Mouse (Mus musculus) brain, embryonic 18.5 days (tissue): Measurements from ENCODE around the gene Glis1.
A peak's percentile ranks its signal among the peaks of the same experiment; 100 is the strongest.

Source experiments
- DNase-seq: peaks from one replicate; pipeline ENCODE4 v3.0.0-alpha.2; 2012; ENCODE audit warnings: low read depth, low spot score

The Glis1 gene

GRCm38 (mm10) chr4:107515626-107516025 lies 81.2 kb downstream of the Glis1 start:
- no peak for DNase-seq

- no peak for DNase-seq
Observed at GRCm38 (mm10) chr4:107518766-107519165, 84.4 kb downstream of the Glis1 start.

- DNase-seq: no peak
Observed at GRCm38 (mm10) chr4:107520071-107520470, 85.7 kb downstream of the Glis1 start.

DNA sequence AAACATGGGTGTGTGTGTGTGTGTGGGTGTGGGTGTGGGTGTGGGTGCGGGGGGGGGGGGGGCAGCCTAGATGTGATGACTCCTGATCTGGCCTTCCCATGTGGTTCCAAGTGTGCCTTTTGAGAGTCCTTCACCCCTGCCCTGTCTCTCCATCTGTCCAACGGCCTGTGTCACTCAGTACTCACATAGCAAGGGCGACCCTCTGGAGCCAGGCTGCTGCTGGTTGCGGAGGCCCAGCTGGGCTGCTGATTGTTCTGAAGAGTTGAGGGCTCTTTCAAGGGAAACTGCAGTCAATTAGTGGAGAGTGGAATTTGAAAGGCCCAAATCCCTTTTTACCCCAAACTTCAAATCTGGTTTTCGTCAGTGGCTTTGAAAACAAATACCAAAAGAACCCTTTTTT lies 86.4 kb downstream of the Glis1 start:
- DNase-seq: no peak

DNA sequence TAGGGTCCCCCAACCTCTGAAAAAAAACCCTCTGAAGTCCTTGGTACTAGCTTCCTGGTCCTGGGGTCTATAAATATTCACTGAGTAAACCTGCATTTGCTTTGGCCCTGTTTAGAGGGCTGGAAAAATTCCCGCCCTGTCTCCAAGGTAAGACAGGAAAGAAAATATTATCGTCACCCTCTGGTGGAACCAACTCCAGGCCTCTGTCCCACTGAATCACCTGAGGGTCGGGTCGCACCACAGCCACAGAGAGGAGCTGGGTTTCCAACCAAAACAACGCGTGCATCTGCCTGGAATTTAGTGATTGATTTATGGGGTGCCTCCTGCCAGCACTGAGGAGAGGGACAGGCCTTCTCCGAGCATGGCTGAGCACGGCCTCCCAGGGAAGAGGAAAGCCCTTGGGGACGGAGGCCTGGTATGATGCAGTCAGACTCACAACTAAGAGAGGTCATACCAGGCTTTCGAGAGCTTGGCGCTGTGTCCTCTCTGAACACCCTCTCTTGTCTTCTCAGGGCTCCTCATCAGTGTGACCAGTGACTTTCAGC lies 89.3 kb downstream of the Glis1 start:
- no peak for DNase-seq

- no peak for DNase-seq
Observed at GRCm38 (mm10) chr4:107535126-107535525, 100.7 kb downstream of the Glis1 start.

GRCm38 (mm10) chr4:107538116-107538515 lies 103.7 kb downstream of the Glis1 start:
- no peak for DNase-seq

DNA sequence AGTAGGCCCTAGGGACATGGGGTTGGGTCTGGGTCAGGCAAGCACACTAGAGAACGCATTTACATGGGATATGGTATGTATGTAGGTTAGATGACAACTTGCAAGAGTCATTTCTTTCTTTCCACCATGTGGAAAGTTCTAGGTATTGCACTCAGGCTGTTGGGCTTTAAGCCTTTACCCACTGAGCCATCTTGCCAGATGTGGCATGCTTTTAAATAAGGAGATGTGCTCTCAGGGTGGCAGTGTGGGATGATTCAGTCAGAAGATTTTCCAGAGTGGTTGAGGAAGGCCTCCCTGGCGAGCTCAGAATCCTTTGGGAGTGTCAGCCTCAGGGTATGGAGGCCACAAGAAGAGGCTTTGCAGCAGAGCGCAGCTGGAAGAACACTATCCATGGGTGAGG lies 104.2 kb downstream of the Glis1 start:
- no peak for DNase-seq

DNA sequence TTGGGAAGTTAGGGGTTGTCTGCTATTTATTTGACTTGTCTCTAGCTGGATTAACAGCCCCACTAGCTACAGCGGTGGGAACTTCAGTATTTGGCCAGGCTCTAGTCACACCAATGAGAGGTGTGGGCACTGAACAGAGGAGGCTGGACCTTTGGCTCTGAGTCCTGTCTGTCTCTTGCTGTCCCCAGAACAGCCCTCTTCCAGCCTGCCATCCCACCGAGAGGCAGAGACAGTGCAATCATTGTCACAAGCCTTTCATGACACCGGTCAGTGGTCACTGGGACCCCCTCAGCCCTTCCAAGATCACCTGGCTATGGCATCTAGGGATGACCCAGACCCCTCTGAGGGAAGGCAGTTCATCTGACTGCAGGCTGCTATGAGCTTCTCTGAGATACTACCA lies 104.6 kb downstream of the Glis1 start:
- no peak for DNase-seq

DNA sequence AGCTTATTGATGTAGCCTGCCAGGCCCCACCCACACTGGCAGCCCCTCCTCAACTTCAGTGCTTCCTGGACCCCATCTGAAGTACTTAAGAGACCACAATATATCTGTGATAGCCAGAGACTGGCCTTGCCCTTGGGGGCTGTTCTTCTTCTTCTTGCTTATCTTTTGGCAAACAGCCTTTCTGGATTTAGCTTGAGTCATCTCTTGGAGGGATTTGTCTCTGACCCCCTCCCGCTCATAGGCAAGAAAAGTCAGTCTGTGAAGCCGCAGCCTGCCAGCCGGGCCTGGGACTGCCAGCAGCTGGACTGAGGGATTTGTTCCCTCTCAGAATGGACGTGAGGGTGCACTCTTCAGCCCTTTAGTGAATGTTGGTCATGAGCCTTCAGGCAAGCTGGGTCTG lies 107.4 kb downstream of the Glis1 start:
- no peak for DNase-seq

- no peak for DNase-seq
Observed at GRCm38 (mm10) chr4:107544843-107545242, 110.5 kb downstream of the Glis1 start.

DNA sequence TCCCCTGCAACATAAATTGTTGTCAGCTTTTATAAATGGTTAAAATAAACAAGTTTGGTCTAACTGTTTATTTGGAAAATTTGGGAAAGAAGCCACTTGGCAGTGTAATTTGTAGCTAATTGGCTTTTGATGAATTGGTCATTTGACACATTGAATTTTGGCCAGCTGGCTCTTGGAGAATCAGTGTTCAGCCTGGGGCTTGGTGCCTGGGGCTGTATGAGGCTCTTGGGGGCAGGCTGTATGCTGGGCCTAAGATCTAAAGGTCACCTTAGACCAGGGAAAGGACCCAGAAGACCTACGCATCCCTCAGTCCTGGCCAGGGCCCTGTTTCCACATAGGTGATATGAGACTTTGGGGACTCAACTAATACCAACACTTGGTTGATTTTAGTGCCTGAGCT lies 111.3 kb downstream of the Glis1 start:
- no peak for DNase-seq

DNA sequence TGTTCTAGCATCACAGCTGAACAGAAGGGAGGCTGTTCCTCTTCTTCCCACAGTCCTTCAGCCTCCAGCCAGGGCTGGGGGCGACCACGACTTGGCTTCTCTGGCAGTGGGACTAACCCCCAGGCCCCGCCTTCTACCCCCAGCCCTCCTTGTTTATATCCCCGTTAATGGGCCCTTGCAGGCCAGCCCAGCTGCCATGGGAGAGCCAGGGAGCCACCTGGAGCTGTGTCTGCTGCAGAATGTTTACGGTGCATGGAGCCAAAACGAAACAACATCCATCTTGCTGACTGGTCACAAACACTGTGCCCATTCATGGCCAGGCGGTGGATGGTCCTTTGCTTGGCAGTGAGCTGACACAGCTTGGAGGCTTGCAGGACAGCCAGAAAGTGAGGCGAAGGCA lies 112.1 kb downstream of the Glis1 start:
- peak; percentile 8 for DNase-seq

GRCm38 (mm10) chr4:107550096-107550495 lies 115.7 kb downstream of the Glis1 start:
- DNase-seq: no peak

DNA sequence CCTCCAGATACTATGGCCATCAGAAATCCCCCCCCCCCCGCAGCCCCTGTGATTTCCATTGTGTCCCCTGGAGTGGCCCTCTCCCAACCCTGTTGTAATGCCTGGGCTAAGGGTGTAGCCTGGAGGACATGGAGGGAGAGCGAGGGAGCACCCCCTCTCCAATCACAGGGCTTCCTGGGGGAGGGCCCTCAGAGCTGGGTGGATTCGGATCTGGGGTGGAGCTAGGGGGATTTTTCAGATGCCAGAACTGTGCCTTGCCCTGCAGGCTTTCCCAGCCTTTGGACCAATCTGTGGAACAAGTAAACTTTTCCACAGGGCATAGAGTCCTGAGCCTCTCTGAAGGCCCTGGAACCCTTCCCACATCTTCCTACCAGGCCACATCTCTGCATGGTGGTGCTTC lies 116.2 kb downstream of the Glis1 start:
- DNase-seq: no peak

- DNase-seq: no peak
Observed at GRCm38 (mm10) chr4:107552696-107553095, 118.3 kb downstream of the Glis1 start.

GRCm38 (mm10) chr4:107553774-107554173 lies 119.4 kb downstream of the Glis1 start:
- no peak for DNase-seq

DNA sequence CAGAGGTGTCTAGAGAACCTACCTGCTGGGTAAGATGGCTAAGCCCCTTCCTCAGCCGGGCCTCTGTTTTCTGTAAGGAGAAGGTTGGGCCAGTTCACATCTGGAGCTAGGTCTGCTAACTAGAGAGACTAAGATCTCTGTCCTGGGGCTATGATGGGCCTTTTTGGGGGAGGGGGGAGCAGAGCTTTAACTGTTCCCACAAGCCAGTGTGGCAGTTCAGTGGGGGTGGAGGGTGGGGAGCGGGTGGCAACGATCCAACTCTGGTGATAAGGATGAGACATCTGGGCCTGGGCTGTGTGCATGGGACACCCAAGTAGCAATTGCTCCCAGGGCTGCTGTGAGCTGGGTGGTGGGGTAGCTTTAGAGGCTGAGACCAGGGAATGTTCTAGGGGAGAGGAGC lies 124.4 kb downstream of the Glis1 start:
- no peak for DNase-seq

GRCm38 (mm10) chr4:107561056-107561455 lies 126.7 kb downstream of the Glis1 start:
- no peak for DNase-seq

DNA sequence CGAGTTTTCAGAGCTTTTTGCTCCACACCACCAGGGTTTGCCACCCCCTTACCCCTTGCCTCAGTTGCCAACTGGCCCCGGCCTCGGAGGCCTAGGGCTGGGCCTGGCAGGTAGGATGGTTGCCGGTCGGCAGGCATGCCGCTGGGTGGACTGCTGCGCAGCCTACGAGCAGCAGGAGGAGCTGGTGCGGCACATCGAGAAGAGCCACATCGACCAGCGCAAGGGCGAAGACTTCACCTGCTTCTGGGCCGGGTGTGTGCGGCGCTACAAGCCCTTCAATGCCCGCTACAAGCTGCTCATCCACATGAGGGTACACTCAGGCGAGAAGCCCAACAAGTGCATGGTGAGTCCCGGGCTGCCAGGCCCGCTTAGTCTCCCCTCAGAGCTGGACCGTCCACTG lies 133.8 kb downstream of the Glis1 start:
- DNase-seq: no peak

DNA sequence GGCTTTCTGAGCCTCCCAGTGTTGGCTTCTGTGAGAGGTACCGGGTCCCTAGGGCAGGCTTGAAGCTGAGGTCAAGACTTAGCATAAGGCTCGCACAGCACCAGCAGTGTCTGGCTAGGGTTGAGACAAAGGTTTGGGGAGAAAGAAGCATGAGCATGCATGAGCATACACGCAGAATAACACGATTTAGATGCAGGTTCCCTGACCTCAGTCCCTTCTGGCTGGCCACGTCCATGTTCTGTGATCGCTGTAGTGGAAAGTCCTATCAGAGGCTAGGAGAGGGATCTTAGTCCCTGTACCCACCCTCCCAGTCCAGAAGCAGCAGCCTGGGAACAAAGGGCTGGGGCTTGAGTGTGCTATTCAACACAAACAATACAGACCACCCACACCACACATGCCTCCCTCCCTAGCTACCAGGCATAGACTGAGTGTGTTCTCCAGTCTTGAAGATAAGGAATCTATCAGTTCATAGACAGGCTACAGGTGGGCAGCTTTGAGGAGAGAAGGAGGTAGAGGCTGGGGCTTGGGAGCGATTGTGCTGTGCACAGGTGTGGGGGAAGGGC lies 134.6 kb downstream of the Glis1 start:
- no peak for DNase-seq

GRCm38 (mm10) chr4:107570329-107571014 lies 136.1 kb downstream of the Glis1 start:
- DNase-seq: no peak

DNA sequence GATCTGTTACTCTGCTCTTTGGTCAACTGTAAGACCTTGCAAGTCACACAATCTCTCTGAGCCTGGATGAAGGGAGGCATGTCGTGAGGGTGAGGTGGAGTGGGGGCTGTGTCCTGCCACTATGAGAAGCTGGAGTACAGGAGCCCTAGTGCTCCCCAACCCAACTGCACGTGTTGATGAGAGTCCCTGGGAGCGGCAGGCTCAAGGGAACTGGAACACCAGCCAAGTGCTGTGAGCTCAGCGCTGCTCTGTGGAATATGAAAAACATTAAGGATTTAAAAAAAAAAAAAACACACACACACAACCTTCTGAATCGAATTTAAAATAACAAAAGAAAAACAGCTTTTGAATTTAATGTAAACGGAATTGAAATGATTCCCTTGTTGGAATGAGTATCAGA lies 141.4 kb downstream of the Glis1 start:
- no peak for DNase-seq
